Mouse (Mus musculus) kidney, postnatal 36 days (tissue): ENCODE results near the gene Arcn1.

Experiments
- DNase-seq, 2 experiments: peaks; one replicate each; pipeline ENCODE4 v3.0.0; 2021 to 2022; ENCODE audit warnings: mixed read lengths in 2 of 2

Arcn1 gene

DNA sequence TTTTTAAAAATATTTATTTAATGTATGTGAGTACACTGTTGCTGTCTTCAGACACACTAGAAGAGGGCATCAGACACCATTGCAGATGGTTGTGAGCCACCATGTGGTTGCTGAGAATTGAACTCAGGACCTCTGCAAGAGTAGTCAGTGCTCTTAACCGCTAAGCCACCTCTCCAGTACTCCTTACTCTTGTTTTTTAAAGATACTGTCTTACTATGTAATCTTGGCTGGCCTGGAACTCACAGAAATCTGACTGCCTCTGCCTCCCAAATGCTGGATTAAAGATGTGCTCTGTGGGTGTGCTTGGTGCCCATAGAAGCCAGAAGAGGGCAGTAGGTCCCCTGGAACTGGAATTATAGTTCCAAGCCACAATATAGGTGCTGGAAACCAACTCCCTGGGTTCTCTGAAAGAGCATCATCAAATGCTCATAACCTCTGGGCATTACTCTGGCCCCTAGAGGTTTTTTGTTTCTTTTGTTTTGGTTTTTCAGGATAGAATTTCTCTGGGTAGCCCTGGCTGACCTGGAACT lies 26.9 kb downstream of the Arcn1 start:
- no peak for DNase-seq

- DNase-seq: peak; percentile 60 to 64
Observed at GRCm38 (mm10) chr9:44737240-44737949, 30.2 kb downstream of the Arcn1 start.

DNA sequence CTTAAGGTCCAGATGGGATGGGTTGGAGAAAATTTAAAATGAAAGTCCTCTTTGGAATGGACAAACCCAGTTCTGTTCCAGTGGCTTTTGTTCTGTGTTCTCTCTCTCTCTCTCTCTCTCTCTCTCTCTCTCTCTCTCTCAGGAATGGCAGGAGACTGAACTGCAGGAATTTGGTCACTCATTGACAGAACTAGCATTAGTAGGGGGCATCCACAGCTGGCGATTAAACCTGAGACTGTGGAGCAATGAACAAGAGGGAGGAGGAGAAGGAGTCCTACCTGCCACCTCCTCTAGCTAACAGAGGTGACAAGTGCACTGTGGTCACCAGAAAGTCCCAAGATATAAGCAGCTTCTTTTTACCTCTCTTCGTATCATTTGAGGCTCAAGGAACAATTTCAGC lies 31.3 kb downstream of the Arcn1 start:
- peak; percentile 44 to 69 for DNase-seq

DNA sequence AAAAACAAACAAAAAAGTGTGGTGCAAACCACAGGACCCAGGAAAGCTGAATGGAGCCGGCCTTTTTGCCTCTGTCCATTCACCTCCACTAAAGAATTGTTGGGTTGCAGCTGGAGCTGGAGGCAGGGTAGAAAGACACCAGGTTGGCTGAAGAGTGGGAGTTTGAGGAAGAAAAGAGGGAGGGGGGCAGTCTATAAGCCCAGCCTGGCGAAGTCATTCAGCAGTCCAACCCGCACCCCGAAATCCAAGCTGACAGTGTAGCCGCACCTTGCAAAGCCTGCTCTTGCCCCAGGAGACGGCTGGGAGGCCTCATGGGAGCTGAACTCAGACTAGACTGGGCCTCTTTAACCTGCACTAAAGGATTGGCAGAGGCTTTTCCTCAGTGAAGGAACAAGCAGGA lies 31.8 kb downstream of the Arcn1 start:
- no peak for DNase-seq

GRCm38 (mm10) chr9:44734524-44735494 lies 32.8 kb downstream of the Arcn1 start, which contains the start of gene Phldb1:
Gene Phldb1 (minus strand): TSS chr9:44735198.
- peak; percentile 81 to 91 for DNase-seq

GRCm38 (mm10) chr9:44733671-44734523 lies 33.7 kb downstream of the Arcn1 start:
- peak; percentile 67 to 73 for DNase-seq

- peak; percentile 47 to 64 for DNase-seq
Observed at GRCm38 (mm10) chr9:44732921-44733530, 34.6 kb downstream of the Arcn1 start.

- DNase-seq: no peak
Observed at GRCm38 (mm10) chr9:44732130-44732549, 35.5 kb downstream of the Arcn1 start.

DNA sequence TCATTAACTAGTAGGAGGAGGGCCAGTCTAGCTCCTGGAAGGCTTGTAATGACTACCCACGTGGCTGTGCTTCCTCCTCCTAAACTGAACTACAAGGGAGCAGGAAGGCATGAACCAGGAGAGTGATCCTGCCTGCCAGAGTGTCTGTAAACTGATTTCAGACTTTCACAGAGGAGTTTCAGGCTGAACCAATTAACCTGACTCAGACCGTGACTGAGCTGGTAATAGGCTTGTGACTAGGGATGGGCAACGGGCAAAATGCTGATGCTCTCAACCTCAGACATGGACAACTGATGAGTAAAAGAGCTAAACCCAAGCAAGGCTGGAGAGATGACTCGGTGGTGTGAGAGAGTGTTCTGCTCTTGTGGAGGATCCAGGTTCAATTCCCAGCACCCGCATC lies 40.2 kb downstream of the Arcn1 start:
- DNase-seq: no peak

DNA sequence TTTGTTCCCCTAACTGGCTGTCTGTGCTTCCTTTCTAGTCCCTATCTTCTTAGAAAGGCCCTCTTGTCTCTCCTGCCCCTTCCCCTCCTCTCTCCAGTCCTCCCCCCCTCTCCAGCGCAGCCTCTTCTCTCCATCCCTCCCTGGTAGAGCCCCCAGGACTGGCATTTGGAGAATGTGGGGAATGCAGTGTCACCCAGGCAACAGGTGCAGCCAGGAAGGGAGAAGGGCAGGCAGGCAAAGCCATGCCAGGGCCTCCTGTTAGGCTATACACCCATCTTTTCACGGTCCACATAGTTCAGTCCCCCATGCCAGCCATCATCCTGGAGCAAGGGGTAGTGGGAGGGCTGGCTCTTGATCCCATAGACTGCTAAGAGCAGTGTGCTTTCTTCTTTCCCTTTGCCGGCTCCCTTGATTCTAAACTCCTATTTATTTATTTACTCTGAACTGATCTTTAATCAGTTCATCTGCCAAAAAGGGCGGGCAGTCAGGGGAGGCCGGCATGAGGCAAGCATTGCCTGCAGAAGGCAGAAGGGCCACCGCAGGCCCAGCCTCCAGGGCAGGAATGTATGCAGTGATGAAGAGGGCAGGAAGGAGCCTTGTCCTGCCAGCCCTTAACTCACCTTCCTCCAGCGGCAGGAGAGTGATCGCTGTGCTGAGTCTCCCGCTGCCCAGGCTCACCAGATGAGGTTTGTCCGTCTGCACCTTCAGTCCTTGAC lies 41.1 kb downstream of the Arcn1 start:
- peak; percentile 70 to 74 for DNase-seq

- DNase-seq: no peak
Observed at GRCm38 (mm10) chr9:44724665-44725064, 43.0 kb downstream of the Arcn1 start.

DNA sequence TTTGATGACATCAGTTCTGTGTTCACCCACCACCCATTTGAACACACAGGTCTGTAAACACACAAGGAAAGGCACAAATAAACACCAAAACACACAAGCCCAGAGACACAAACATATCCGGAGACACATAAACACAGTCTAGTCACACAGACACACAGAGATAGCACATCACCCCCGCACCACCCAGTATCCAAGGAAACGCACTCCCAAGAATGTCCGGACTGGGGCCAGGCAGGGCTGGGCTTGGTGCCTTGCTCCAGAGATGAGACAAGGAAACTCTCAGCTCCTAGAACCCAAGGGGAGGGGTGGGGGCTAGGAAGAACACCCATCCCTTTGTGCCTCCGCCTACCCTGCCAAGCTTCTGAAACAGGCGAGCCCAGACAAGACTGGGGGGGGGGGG lies 43.4 kb downstream of the Arcn1 start:
- peak; percentile 63 to 73 for DNase-seq

- DNase-seq: peak in 1 of 2 experiments; percentile 42
Observed at GRCm38 (mm10) chr9:44723521-44724041, 44.1 kb downstream of the Arcn1 start.

DNA sequence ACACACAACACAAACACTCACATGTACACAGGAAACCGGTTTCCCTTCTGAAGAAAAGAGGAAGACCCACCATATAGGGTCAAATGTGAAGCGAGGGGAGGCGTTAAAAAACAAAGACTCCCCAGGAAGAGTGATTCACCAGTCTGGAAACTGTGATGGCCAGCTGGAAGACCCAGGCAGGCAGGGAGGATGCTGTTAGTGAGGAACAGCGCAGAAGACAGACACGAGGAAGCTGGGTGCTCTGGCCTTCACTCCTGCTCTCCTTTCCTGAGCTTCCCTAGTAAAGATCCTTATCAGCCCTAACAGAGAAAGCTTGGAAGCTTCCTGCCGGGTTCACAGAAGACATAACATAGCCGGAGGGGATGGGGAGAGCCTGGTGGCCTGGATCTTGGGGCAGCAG lies 44.6 kb downstream of the Arcn1 start:
- peak in 1 of 2 experiments; percentile 44 for DNase-seq

DNA sequence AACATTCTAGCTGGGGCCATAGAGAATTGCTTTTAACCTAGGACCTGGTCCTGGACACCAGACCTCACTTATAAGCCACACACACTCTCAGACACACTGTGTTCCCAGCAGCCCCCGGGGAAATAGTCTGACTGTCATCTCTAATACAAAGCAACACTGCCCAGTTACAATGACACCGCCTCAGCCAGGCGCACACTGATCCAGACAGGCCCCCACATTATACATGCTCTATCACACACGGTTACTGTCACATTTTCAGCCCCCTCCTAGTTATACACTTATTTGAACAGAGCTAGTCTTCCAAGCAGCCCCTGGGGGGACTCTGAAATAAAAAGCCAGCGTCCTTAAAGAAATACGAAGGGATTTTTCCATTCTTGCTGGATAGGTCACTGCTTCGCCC lies 45.1 kb downstream of the Arcn1 start:
- no peak for DNase-seq

DNA sequence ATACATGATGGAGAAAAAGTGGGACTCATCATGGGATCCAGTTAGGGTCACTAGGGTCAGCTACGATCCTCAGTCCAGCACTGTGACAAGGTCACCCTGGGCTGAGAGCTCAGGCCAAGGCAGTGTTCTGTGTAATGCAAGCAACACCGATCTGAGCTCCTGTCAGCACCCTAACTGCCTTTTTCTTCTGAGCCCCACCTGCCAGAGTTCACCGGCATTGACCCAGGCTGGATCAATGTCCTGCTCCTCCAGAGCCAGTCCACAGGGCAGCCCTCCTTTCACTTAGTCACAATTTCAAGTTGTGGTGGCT lies 45.8 kb downstream of the Arcn1 start:
- no peak for DNase-seq

GRCm38 (mm10) chr9:44721154-44721876 lies 46.3 kb downstream of the Arcn1 start:
- DNase-seq: peak; percentile 93

- no peak for DNase-seq
Observed at GRCm38 (mm10) chr9:44720358-44721153, 47.1 kb downstream of the Arcn1 start.

GRCm38 (mm10) chr9:44719632-44720357 lies 47.9 kb downstream of the Arcn1 start:
- DNase-seq: no peak
